Mouse (Mus musculus): Measurements from ENCODE around the gene Adal. TPM values are rescaled to one million over a fixed set of nuclear protein-coding genes. Genes with fewer than 3 reads are reported as not detected.

The Adal gene
- polyA plus RNA-seq, 3 experiments from 2014 or later, result 13.2 to 20.5 (median 16.7) TPM

- ATAC-seq, result no peak
Measured at GRCm38 (mm10) chr2:121178828-121179479, 38.7 kb downstream of the Adal start.

DNA sequence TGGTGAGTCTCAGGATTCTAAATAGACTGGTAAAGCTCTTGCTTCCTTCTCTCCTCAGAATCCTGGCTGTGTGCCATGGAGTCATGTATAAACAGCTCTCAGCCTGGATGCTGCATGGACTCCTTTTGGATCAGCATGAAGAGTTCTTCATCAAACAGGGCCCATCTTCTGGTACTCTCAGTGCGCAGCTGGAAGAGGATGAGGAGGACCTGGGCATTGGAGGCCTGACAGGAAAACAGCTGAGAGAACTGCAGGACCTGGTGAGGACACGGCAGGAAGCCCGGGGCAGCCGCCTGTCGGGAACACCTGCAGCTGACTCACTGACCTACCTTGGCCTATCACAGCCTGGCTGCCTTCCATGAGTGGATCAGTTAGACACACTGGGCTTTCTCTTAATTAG lies 43.2 kb downstream of the Adal start:
- ATAC-seq, result no peak

GRCm38 (mm10) chr2:121184142-121184541 lies 43.9 kb downstream of the Adal start:
- ATAC-seq, result no peak

DNA sequence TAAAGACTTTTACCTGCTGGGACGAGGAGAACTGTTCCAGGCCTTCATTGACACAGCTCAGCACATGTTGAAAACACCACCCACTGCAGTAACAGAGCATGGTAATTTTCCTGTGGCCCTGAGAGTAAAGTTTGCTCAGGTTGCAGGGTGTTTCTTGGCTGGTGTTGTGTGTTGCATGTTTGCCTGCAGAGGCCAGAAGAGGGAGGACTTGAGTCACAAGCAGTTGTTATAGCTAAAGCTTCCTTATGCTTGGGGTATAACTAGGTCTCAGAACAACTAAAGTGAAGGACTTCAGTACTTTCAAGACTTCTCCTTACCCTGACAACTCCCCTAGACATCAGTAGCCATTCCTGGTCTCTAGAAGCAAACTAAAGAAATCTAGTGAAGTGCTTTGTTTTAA lies 48.3 kb downstream of the Adal start:
- ATAC-seq, result no peak

GRCm38 (mm10) chr2:121195466-121195865 lies 55.2 kb downstream of the Adal start:
- ATAC-seq, result no peak

DNA sequence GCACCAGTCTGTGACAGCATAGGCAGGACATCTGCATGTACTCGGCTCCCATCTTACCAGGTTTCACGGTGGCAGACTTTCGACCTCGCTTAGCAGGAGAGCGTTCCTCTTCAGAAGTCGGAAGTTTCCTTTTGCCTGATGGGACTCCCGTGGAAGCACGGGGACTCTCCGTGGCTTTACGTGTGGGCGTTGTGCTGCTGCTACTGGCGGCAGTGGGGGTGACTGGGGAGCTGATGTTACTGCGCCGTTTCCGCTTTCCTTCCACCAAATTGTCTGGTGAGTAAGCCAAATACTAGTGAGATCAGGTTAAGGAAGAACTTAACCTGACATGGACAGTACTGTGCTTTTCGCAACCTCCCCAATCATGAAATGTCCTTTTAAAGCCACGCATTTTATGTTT lies 64.0 kb downstream of the Adal start:
- no peak for ATAC-seq

Other genes with a start within 250 kb of the Adal start
- gene Ubr1, start 169.7 kb upstream of the Adal start, polyA plus RNA-seq (2017; shearing (Covaris generic)), result 10 to 100 TPM; 35.3 to 51.6 (median 47.1) TPM
- 10 to 100 TPM; 10.3 to 16.9 (median 15.3) TPM for gene Tmem62, start 163.4 kb upstream of the Adal start, polyA plus RNA-seq (2017; shearing (Covaris generic))
- 100 to 1,000 TPM; 130 to 163 (median 159) TPM for gene Ccndbp1, start 132.0 kb upstream of the Adal start, polyA plus RNA-seq (2017; shearing (Covaris generic))
- 1 to 10 TPM in 1 of 3 experiments, under 1 TPM in 2; 0.54 to 1.2 (median 0.66) TPM for gene Epb42, start 103.4 kb upstream of the Adal start, polyA plus RNA-seq (2017; shearing (Covaris generic))
- gene Tgm5, start 54.6 kb upstream of the Adal start, polyA plus RNA-seq (2017; shearing (Covaris generic)), result not detected
- gene Tgm7, start 30.6 kb upstream of the Adal start, polyA plus RNA-seq (2017; shearing (Covaris generic)), result not detected
- 1 to 10 TPM; 4.8 to 7.5 (median 5.8) TPM for gene Lcmt2, start 225 bp downstream of the Adal start, polyA plus RNA-seq (2017; shearing (Covaris generic))
- gene Tubgcp4, start 30.2 kb downstream of the Adal start, polyA plus RNA-seq (2017; shearing (Covaris generic)), result 100 to 1,000 TPM in 1 of 3 experiments, 10 to 100 TPM in 2; 65.3 to 101 (median 80.2) TPM
- gene Zscan29, start 30.7 kb downstream of the Adal start, polyA plus RNA-seq (2017; shearing (Covaris generic)), result 10 to 100 TPM; 24.1 to 36.0 (median 27.5) TPM
- 10 to 100 TPM; 32.2 to 41.0 (median 38.0) TPM for gene Trp53bp1, start 131.0 kb downstream of the Adal start, polyA plus RNA-seq (2017; shearing (Covaris generic))
- gene Map1a, start 149.2 kb downstream of the Adal start, polyA plus RNA-seq (2017; shearing (Covaris generic)), result under 1 TPM in 2 of 3 experiments, not detected in 1; 0.14 to 0.39 TPM
- gene Ppip5k1, start 215.0 kb downstream of the Adal start, polyA plus RNA-seq (2017; shearing (Covaris generic)), result 10 to 100 TPM in 2 of 3 experiments, 1 to 10 TPM in 1; 7.2 to 12.5 (median 11.8) TPM
- 1 to 10 TPM in 2 of 3 experiments, under 1 TPM in 1; 0.65 to 1.2 (median 1.1) TPM for gene Ckmt1, start 217.3 kb downstream of the Adal start, polyA plus RNA-seq (2017; shearing (Covaris generic))
- under 1 TPM; 0.18 to 0.63 (median 0.54) TPM for gene Strc, start 246.7 kb downstream of the Adal start, polyA plus RNA-seq (2017; shearing (Covaris generic))